Mouse (Mus musculus): ENCODE data around the gene Mcm3.
"Not testable (repeated sequence)": the region's sequence is repeated elsewhere in the genome, so short reads cannot be mapped to it uniquely, and the experiment has no call there.

Mcm3 gene

DNA sequence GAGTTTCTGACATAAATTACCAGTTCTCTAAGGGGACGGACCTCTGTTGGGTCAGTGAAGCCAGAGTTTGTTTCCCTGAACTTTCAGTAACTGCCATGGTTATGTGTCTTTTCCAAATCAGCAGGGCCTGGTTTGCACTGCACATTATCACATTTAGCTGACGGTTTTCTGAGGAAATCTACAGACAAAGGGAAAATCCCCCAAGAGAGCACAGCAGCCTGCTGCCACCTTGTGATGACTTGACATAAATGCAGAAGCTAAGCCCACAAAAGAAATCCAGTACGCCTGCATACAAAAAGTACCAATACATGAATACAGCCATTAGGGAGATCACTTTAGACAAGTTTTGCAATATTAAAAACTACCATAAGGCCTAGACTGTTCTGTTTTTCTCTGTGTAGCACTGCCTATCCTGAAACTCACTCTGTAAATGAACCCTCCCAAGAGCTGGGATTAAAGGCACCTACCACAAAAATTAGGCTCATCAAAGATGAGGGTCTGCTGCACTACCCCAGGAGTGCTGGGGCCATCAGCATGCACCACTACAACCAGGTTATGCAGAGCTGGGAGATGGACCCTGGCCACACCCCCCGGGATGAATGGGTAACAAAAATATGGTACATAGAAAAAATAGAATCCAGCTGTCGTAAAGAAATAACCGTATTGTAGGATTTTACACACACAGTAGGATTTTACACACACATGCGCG is 18.3 kb downstream of the Mcm3 start:
- DNase-seq (ENCODE audit: low spot score in 2 of 2), result no peak

DNA sequence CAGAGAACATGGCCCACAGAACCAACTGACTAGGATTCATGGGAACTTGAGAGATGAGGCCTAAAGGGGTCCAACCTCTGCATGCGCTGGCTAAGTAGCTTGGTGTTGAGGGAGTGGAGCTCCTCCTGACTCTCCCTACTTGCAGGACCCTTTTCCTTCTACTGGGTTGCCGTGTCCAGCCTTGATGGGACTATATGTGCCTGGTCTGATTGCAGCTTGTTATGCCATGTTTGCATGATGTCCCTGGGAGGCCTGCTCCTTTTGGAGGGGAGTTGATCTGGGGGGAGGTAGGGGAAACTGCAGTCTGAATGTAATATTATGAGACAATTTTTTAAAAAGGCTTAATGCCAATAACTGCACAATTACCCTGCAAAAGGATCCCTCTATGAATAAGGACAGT is 18.8 kb downstream of the Mcm3 start:
- no peak for DNase-seq (ENCODE audit: low spot score in 2 of 2)

DNA sequence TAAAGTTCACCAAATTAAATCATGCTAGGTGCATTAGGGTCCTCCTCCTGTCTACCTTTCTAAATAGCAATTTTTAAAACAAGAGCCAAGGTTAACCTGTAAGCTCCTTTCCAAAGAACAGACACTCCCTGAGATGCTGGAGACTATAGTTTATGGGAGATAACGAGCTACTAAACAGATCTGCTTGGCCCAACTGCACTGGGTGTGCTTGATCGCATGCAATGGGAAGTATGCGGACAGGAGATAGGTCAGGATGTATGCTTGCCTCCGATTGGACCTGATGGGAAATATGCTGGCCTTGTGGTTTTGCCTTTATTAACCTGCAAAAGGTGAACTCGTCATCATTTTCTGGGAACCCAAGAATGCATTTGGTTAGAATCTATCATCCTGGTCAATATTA is 24.9 kb downstream of the Mcm3 start:
- no peak for DNase-seq (ENCODE audit: low spot score in 2 of 2)

DNA sequence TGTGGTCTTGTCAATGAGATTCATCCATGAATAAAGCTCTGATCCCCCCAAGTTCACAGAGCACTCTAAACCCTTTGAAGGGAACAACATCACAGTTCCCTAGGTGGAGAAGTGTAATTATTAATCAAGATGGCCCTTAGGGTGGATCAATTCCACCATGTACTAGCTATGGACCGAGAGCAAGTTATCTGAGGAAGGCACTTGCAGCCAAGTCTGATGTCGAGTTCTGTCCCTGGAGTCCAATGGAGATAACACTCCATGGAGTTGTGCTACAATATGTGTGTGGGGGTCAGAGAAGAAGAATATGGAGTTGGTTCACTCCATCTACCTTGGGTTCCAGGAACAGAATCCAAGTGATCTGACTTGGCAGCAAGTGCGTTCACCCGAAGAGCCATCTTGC is 25.4 kb downstream of the Mcm3 start:
- no peak for DNase-seq (ENCODE audit: low spot score in 2 of 2)

DNA sequence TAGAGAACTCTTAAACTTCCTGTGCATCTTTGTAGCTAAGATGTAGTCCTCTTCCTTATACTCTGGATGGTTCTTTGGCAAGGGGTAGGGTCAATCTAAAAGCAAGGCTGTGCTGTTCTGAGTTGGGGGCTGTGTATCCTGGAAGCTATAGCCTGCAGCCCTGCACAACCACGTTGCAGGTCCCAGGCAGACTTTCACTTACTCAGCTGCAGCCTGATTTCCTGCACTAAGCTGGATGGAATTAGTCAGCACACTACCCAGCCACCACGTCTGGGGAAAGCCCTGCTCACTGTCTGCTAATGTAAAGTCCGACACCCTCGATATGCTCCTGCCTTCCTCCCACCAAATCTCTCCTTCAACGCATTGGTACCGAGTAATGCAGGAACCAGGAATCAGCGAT is 28.7 kb downstream of the Mcm3 start:
- DNase-seq (ENCODE audit: low spot score in 2 of 2), result no peak

DNA sequence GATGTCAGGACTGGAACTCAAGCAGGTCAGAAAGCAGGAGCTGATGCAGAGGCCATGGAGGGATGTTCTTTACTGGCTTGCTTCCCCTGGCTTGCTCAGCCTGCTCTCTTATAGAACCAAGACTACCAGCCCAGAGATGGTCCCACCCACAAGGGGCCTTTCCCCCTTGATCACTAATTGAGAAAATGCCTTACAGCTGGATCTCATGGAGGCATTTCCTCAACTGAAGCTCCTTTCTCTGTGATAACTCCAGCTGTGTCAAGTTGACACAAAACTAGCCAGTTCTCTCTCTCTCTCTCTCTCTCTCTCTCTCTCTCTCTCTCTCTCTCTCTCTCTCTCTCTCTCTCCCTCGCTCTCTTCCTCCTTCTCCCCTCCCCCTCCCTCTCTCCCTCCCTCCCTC is 29.6 kb downstream of the Mcm3 start, which contains the start of gene Il17f:
Gene Il17f, minus strand, starts transcription at position 101 of the 400 bp plus-strand sequence.
- not testable (repeated sequence) for DNase-seq (ENCODE audit: low spot score in 2 of 2)

DNA sequence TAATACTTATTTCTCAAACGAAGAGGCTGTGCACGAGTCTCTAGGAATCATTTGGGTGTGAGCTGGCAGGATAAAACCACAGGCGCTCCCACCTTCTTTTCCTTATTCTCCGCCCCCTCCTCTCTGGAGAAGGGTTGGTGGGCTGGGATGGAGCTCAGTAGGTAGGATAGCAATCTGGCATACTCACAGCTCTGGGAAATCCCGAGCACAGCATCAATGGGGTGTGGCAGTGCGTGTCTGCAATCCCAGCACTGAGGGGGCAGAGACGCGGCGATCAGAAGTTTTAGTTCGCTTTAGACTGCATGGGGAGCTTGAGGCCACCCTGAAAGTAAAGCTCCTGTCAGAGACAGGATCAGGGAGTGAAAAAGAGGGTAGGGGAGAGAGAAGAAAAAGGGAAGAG is 31.7 kb downstream of the Mcm3 start:
- DNase-seq (ENCODE audit: low spot score in 2 of 2), result no peak

DNA sequence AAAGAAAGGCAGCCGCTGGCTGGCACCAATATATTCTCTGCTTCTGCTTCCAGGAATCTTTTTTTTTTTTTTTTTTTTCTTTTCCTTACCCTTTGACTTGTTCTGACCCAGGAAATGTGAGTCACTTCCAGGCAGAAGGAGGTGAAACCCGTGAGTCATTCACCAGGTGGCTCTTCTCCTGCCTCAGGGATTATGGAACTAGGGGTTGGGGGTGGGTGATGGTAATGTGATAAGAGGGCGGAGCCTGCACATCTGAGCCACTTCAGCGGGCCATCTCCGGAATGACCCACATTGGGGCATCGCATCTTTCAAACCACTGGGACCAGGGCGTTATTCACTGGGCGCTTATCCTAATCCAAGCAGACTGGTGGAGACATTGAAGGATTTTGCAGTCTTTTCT is 33.1 kb downstream of the Mcm3 start:
- DNase-seq (ENCODE audit: low spot score in 2 of 2), result no peak

DNA sequence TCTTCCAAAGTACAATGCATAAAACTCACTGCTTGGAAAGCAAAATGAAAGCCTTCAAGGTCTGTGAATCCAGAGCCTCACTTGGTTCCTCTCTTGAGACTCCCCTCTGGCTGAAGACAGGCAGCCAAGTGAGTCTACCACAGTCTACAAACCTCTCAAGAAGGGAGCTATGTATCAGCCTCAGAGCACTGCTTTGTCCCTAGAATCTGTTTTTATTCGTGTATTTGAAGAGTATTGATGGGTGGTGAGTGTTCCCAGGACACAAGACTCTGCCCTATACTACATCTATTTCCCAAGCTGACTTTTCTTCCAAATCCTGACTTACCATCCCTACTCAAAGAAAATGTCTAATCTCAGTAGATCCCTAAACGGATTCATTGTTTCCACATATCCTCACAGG is 41.7 kb downstream of the Mcm3 start:
- no peak for DNase-seq (ENCODE audit: low spot score in 2 of 2)

DNA sequence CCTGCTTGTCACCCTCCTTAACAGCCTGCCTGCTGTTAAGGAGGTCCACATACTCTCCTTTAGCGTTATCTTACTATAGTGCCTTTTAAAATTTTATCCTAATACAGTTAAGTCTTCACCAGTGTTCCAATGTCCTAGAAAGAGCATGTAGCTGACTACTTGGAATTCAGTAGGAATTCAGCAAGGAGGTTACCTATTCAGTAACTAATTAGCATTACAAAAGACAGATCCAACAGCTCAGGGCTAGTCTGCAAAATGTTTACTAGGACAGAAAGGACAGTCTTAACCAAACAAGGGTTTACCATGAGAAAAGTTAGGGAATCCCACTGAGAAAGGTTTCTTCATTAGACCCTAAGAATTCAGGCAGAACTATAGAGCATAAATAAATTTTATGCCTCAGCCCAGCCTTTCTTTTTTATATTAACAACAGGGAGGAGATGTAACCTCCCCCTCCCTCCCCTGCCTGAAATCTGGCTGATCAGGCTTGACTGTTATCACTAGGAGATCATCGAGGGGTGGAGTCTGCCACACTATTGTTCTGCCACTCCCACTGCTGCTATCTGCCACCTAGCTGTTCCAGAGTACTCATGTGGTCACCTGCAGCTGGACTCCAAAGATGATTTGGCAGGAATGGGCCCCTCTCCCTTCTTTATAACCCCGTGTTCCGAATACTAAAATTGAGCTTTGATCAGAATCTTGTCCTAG is 45.9 kb downstream of the Mcm3 start:
- not testable (repeated sequence) for DNase-seq (ENCODE audit: low spot score in 2 of 2)

DNA sequence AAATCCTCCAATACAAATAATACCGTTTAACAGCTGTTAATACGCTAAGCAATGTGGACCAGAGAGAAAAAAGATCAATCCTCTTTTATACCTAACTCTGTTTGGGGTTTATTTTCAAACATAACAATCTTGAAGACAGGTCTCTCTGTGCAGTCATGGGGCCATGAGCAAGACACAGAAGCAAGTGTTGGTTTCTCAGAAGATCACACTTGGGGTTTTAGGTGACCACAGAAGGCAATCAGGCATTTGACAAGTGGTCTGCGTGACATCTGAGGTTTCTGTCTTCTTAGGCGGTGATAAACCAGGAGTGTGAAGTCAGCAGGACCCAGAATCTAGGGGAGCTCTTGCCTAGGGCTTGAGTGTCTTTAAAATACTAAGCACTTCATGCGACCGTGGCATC is 53.6 kb downstream of the Mcm3 start:
- DNase-seq (ENCODE audit: low spot score in 2 of 2), result no peak

DNA sequence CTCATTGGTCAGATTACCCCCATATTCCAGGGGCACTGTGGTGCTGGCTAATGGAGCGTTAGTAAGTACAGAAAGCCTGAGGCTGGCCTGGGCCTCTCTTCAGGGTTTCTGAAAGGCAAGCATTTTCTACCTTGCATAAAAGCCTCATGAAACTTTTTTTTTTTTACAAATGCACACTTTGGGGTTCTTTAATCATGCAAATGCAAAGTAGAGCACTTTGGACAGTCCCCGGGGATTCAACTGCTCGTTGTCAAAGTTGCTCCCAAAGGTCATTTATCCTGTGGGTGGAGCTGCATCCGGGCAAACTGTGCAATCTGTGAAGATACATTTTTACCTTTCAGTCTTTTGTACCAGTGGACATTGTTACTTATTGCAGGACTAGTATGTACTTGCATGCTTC is 58.7 kb downstream of the Mcm3 start:
- no peak for DNase-seq (ENCODE audit: low spot score in 2 of 2)

DNA sequence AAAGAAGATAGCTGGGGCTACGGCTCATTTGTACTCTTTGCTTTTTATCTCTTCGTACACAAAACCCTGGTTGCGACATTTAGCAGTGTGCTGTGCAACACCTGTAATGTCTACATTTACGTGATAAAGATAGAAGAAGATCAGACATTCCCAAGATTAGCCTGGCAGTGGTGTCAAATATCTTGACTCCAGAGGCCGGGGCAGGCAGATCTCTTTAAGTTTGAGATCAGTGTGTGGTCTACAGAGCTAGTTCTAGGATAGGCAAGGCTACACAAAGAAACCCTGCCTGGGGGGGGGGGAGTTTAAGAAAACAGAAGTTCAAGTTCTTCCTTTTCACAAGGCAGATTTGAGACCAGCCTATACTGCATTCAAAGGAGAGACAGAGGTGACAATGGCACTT is 59.8 kb downstream of the Mcm3 start:
- DNase-seq (ENCODE audit: low spot score in 2 of 2), result no peak

DNA sequence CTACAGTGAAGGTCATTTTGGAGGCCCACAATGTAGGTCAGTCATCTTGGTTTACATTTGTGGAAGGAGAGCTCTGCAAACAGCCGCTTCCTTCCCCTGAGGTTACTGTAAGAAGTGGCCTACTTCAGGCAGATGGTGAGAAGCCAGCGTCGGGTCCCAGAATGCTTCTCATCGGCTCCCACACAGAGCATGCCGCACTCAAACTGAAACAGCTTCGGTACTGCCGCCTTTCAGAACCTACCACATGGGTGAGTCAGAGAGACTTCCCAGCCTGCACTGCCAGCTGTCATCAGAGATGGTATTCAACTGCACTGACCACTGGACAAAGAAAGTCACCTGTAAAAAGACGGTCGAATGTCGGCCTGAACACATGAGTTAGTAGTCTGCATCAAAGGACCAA is 60.3 kb downstream of the Mcm3 start:
- DNase-seq (ENCODE audit: low spot score in 2 of 2), result no peak

DNA sequence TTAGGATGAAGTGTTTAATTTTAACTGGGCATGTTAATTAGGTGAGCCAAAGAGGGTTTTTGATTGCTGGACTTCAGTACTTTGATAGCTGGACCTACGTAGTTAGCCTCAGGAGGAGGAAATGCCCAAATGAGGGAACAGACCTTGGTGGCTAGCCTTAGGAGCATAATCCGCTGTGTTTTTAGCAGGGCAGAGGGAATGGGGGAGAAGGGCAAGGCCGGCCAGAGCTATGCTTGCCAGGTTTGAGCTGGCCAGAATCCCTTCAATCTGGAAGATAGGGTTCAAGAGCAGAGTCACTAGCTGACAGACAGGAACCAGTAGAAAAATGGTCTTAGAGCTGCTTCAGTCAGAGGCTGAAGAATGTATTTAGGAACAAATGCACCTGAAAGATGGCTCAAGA is 62.5 kb downstream of the Mcm3 start:
- no peak for DNase-seq (ENCODE audit: low spot score in 2 of 2)

DNA sequence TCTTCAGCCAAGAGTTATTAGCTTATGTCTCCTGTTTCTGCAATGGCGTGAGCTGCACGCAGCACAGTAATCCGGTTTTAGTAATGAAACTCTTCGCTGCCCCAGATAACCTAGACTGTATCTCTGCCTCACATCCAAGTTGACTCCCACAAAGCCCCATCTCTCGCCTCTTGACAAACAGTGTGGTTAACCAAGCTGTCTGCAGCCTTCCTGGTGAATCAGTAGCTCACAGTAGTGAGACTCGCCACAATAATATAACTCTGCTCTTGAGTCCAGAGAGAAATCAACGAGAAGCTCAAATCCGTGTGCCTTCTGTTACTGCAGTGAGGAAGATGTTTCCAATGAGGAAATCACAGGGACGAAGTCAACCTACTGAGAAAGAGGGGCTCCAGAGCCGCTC is 65.7 kb downstream of the Mcm3 start:
- DNase-seq (ENCODE audit: low spot score in 2 of 2), result no peak
